Mouse (Mus musculus) lung, adult 2 months (tissue): ENCODE data around the gene Comt.

Source experiments
- CTCF ChIP-seq: fragments of 200-500 bp; IDR thresholded peaks from 2 replicates; pipeline ENCODE4 v1.5.1; 2011; ENCODE audit warnings: mild to moderate bottlenecking, low read length, control low read depth; ENCODE audit not compliant: insufficient read depth
- POLR2A ChIP-seq: fragments of 200-500 bp; IDR thresholded peaks from 2 replicates; pipeline ENCODE4 v1.6.1; 2011; ENCODE audit warnings: low read depth, mild to moderate bottlenecking, control low read depth, low read length, borderline replicate concordance; ENCODE audit errors: extremely low read depth

DNA sequence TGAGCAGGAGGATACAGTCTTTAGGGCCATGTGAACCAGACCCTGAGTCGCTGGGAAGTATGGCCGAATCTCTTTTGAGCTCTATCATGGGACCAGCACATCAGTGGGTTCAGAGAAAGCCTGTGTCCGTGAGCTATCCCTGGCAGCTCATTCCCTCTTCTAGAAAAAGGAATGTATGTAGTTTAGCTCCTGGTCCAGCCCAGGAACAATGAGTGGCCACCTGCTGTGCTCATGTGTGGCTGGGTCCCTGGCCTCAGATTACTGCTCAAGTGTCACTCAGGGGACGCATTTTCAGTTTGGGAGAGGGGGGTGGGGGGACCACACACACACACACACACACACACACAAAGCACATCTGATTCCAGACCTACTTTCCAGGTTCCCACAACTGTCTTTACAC is 45.8 kb upstream of the Comt start:
- TF ChIP-seq CTCF (no peak), POLR2A (no peak)
